Mouse (Mus musculus) forebrain, postnatal 0 days (tissue): ENCODE results near the gene Zfp266. TPM values are rescaled to one million over a fixed set of nuclear protein-coding genes. Genes with fewer than 3 reads are reported as not detected.

ENCODE experiments used
- ATAC-seq: fragments of 200-750 bp; cut with Nextera tagmentation; 2 replicates; pipeline ENCODE4 v1.8.0; 2017; ENCODE audit warnings: mild to moderate bottlenecking, moderate library complexity
- DNase-seq: peaks from one replicate; pipeline ENCODE4 v3.0.0-alpha.2; 2015
- H3K27ac ChIP-seq: fragments of 300-500 bp; sonication (generic); 2 replicates; pipeline ENCODE4 v1.5.1; 2014; ENCODE audit warnings: low read depth, mild to moderate bottlenecking, antibody characterized with exemption, low read length, moderate library complexity, mixed read lengths
- H3K27me3 ChIP-seq: fragments of 300-500 bp; sonication (generic); 2 replicates; pipeline ENCODE4 v1.6.1; 2014; ENCODE audit warnings: mild to moderate bottlenecking, low read length, mixed read lengths; ENCODE audit not compliant: insufficient read depth
- H3K36me3 ChIP-seq: fragments of 300-500 bp; sonication (generic); 2 replicates; pipeline ENCODE4 v1.6.1; 2014; ENCODE audit warnings: mild to moderate bottlenecking, moderate library complexity; ENCODE audit not compliant: insufficient read depth
- H3K4me1 ChIP-seq: fragments of 300-500 bp; sonication (generic); 2 replicates; pipeline ENCODE4 v1.6.1; 2014; ENCODE audit warnings: antibody characterized with exemption; ENCODE audit not compliant: insufficient read depth
- H3K4me2 ChIP-seq: fragments of 300-500 bp; sonication (generic); 2 replicates; pipeline ENCODE4 v1.6.1; 2014; ENCODE audit warnings: low read depth, mild to moderate bottlenecking, moderate library complexity
- H3K4me3 ChIP-seq: fragments of 300-500 bp; sonication (generic); 2 replicates; pipeline ENCODE4 v1.5.1; 2014; ENCODE audit warnings: low read depth, low read length, mixed read lengths
- H3K9ac ChIP-seq: fragments of 300-500 bp; sonication (generic); 2 replicates; pipeline ENCODE4 v1.6.1; 2014; ENCODE audit warnings: mild to moderate bottlenecking
- H3K9me3 ChIP-seq: fragments of 300-500 bp; sonication (generic); 2 replicates; pipeline ENCODE4 v1.6.1; 2016; ENCODE audit warnings: low read length
- CTCF ChIP-seq: sonication (generic); IDR thresholded peaks from 2 replicates; pipeline ENCODE4 v1.5.1; 2016; ENCODE audit warnings: antibody characterized with exemption, control low read depth, low read depth
- WGBS: fragments of 180-500 bp; shearing (Covaris S2); extraction: QIAGEN DNeasy Blood & Tissue Kit; methylation state at CpG from one replicate; pipeline ENCODE4 v1.1.7; 2014; 5-methylcytosine and 5-hydroxymethylcytosine counted together
- polyA plus RNA-seq: library from polyadenylated mRNA; unstranded; fragments of >200 nt; fragmentation: Nextera tagmentation; extraction: Ambion mirVana; gene quantifications from 2 replicates; pipeline ENCODE4 v1.2.1, GENCODE M21; 2015
- total RNA-seq: library from RNA; depleted of rRNA; stranded (reverse); fragments of >200 nt; gene quantifications from 2 replicates; pipeline ENCODE4 v1.2.3, GENCODE M21; 2014; rRNA removed

The Zfp266 gene
- total and polyA plus RNA-seq, 2 experiments from 2014 or later = 57.1 to 156 TPM

GRCm38 (mm10) chr9:20459377-20460317 is 61.6 kb downstream of the Zfp266 start, which contains the start of gene Zfp26:
Gene Zfp26 (minus strand): TSS chr9:20460162.
- Histone ChIP-seq H3K4me3 (peak within 1 kb of the TSS; percentile 64), H3K4me1 (peaks cover 10% of the 10 kb centered on the region; the same call in 1 of the 2 replicates), H3K9ac (peak within 1 kb of the TSS; percentile 85), H3K36me3 (peaks cover 23% of the 10 kb centered on the region), H3K4me2 (peak within 1 kb of the TSS; percentile 81), H3K27me3 (no peaks in the 10 kb centered on the region), H3K27ac (peak within 1 kb of the TSS; percentile 89), H3K9me3 (no peaks in the 10 kb centered on the region)
- peak; percentile 86 for DNase-seq
- ATAC-seq = peak; percentile 92
- no peak for TF ChIP-seq CTCF
- WGBS = under 1% methylated on average over 48 of the region's 48 CpGs

- no peaks in the 10 kb centered on the region for H3K9me3 ChIP-seq
- peaks cover under 1% of the 10 kb centered on the region; the same call in 1 of the 2 replicates for H3K4me1 ChIP-seq
- H3K27me3 ChIP-seq = no peaks in the 10 kb centered on the region
- ATAC-seq (no peak), DNase-seq (no peak)
- H3K9ac ChIP-seq = no peak overlapping the region
- H3K36me3 ChIP-seq = peaks cover 31% of the 10 kb centered on the region
- H3K4me2 ChIP-seq = no peak overlapping the region
- no peak overlapping the region for H3K4me3 ChIP-seq
- TF ChIP-seq CTCF = no peak
- 94% methylated on average over 4 of the region's 4 CpGs for WGBS
- H3K27ac ChIP-seq = no peak overlapping the region
Measured at GRCm38 (mm10) chr9:20453647-20454046, 67.6 kb downstream of the Zfp266 start.

GRCm38 (mm10) chr9:20451493-20451892 is 69.7 kb downstream of the Zfp266 start:
- Histone ChIP-seq H3K4me3 (no peak overlapping the region), H3K4me1 (no peaks in the 10 kb centered on the region), H3K4me2 (no peak overlapping the region), H3K27ac (no peak overlapping the region), H3K27me3 (no peaks in the 10 kb centered on the region), H3K36me3 (peaks cover 24% of the 10 kb centered on the region), H3K9me3 (no peaks in the 10 kb centered on the region), H3K9ac (no peak overlapping the region)
- ATAC-seq = no peak
- WGBS = 95% methylated on average over 1 of the region's 1 CpGs
- no peak for TF ChIP-seq CTCF
- no peak for DNase-seq

Other genes with a start within 250 kb of the Zfp266 start
- not detected in 2 replicates for gene Olfr39, start 239.1 kb downstream of the Zfp266 start, total RNA-seq
- gene Olfr39, start 239.1 kb downstream of the Zfp266 start, polyA plus RNA-seq = not detected in 2 replicates
- not detected in 2 replicates for gene Olfr873, start 222.9 kb downstream of the Zfp266 start, total RNA-seq
- not detected in 2 replicates for gene Olfr873, start 222.9 kb downstream of the Zfp266 start, polyA plus RNA-seq
- gene Olfr18, start 185.3 kb downstream of the Zfp266 start, total RNA-seq = 0.10 TPM in 1 of 2 replicates, not detected in the other
- 0.13 TPM in 1 of 2 replicates, not detected in the other for gene Olfr18, start 185.3 kb downstream of the Zfp266 start, polyA plus RNA-seq
- 51.3 and 55.8 TPM in 2 replicates for gene Zfp560, start 136.2 kb downstream of the Zfp266 start, total RNA-seq
- 88.3 and 119 TPM in 2 replicates for gene Zfp560, start 136.2 kb downstream of the Zfp266 start, polyA plus RNA-seq
- 35.3 and 40.6 TPM in 2 replicates for gene Zfp26, start 61.3 kb downstream of the Zfp266 start, total RNA-seq
- 6.3 and 9.2 TPM in 2 replicates for gene Zfp26, start 61.3 kb downstream of the Zfp266 start, polyA plus RNA-seq
- 51.8 and 54.2 TPM in 2 replicates for gene Zfp426, start 28.7 kb downstream of the Zfp266 start, total RNA-seq
- gene Zfp426, start 28.7 kb downstream of the Zfp266 start, polyA plus RNA-seq = 18.9 and 22.0 TPM in 2 replicates
- gene Zfp846, start 59.9 kb upstream of the Zfp266 start, total RNA-seq = 35.5 and 38.4 TPM in 2 replicates
- 25.9 and 38.9 TPM in 2 replicates for gene Zfp846, start 59.9 kb upstream of the Zfp266 start, polyA plus RNA-seq
- 166 and 215 TPM in 2 replicates for gene Ubl5, start 121.5 kb upstream of the Zfp266 start, total RNA-seq
- 533 and 690 TPM in 2 replicates for gene Ubl5, start 121.5 kb upstream of the Zfp266 start, polyA plus RNA-seq
- 15.6 and 18.7 TPM in 2 replicates for gene Fbxl12, start 123.3 kb upstream of the Zfp266 start, total RNA-seq
- gene Fbxl12, start 123.3 kb upstream of the Zfp266 start, polyA plus RNA-seq = 12.5 and 13.4 TPM in 2 replicates
- gene Pin1, start 130.7 kb upstream of the Zfp266 start, total RNA-seq = 38.8 and 46.6 TPM in 2 replicates
- gene Pin1, start 130.7 kb upstream of the Zfp266 start, polyA plus RNA-seq = 62.0 and 76.0 TPM in 2 replicates
- gene Olfm2, start 224.9 kb upstream of the Zfp266 start, total RNA-seq = 251 and 263 TPM in 2 replicates
- 210 and 249 TPM in 2 replicates for gene Olfm2, start 224.9 kb upstream of the Zfp266 start, polyA plus RNA-seq